Mouse (Mus musculus) intestine, embryonic 15.5 days (tissue): ENCODE results near the gene Dnaaf3. TPM values are rescaled to one million over a fixed set of nuclear protein-coding genes. Genes with fewer than 3 reads are reported as not detected.
A peak's percentile ranks its signal among the peaks of the same experiment; 100 is the strongest.
"Not testable (repeated sequence)": the region's sequence is repeated elsewhere in the genome, so short reads cannot be mapped to it uniquely, and the experiment has no call there.

Experiments used
- ATAC-seq: fragments of 200-750 bp; cut with Nextera tagmentation; 2 replicates; pipeline ENCODE4 v1.8.0; 2017; ENCODE audit warnings: moderate TSS enrichment, moderate library complexity
- H3K27ac ChIP-seq: fragments of 300-500 bp; sonication (generic); 2 replicates; pipeline ENCODE4 v1.5.1; 2015; ENCODE audit warnings: mild to moderate bottlenecking, inconsistent platforms
- H3K27me3 ChIP-seq: fragments of 300-500 bp; sonication (generic); replicated peaks from 2 replicates; pipeline ENCODE4 v1.6.1; 2015; ENCODE audit warnings: inconsistent platforms
- H3K36me3 ChIP-seq: fragments of 300-500 bp; sonication (generic); 2 replicates; pipeline ENCODE4 v1.6.1; 2015; ENCODE audit warnings: inconsistent platforms
- H3K4me1 ChIP-seq: fragments of 300-500 bp; sonication (generic); replicated peaks from 2 replicates; pipeline ENCODE4 v1.6.1; 2015; ENCODE audit warnings: inconsistent platforms
- H3K4me2 ChIP-seq: fragments of 300-500 bp; sonication (generic); replicated peaks from 2 replicates; pipeline ENCODE4 v1.6.1; 2015; ENCODE audit warnings: mild to moderate bottlenecking, inconsistent platforms
- H3K4me3 ChIP-seq: fragments of 300-500 bp; sonication (generic); replicated peaks from 2 replicates; pipeline ENCODE4 v1.5.1; 2015; ENCODE audit warnings: inconsistent platforms
- H3K9ac ChIP-seq: fragments of 300-500 bp; sonication (generic); 2 replicates; pipeline ENCODE4 v1.6.1; 2015; ENCODE audit warnings: inconsistent platforms
- H3K9me3 ChIP-seq: fragments of 300-500 bp; sonication (generic); 2 replicates; pipeline ENCODE4 v1.6.1; 2016; ENCODE audit warnings: inconsistent platforms
- WGBS: fragments of 180-500 bp; shearing (Covaris S2); methylation state at CpG from one replicate; pipeline ENCODE4 v1.1.7; 2015; 5-methylcytosine and 5-hydroxymethylcytosine counted together
- polyA plus RNA-seq: library from polyadenylated mRNA; unstranded; fragments of >200 nt; fragmentation: Nextera tagmentation; extraction: Ambion mirVana; gene quantifications from 2 replicates; pipeline ENCODE4 v1.2.1, GENCODE M21; 2015

Dnaaf3 gene
- polyA plus RNA-seq, 1 experiment from 2014 or later, result 1.1 TPM

DNA sequence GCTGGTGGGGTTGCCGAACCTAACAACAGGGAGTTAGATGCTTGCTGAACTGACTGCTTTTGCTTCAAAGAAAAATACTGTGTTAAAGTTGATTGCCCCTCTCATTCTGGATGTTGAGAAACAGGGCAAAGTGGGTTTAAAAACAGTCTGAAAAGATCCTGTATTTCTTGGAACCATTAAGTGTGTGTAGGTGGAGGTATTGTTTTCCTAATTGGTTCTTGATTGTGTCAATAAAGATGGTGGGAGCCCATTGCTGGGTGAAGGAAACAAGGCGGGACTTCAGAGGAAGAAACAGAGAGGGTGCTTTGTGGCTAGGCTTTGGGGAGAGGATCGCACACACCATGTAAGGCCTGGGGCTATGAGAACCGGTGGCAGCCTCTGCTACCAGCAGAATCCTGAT is 4.9 kb upstream of the Dnaaf3 start:
- no peak for ATAC-seq
- Histone ChIP-seq H3K9ac (no peak overlapping the region), H3K27ac (no peak overlapping the region), H3K9me3 (no peaks in the 10 kb centered on the region), H3K27me3 (no peaks in the 10 kb centered on the region), H3K4me2 (no peak overlapping the region), H3K4me1 (peaks cover 2% of the 10 kb centered on the region), H3K4me3 (no peak overlapping the region), H3K36me3 (no peaks in the 10 kb centered on the region)
- WGBS, result 47% methylated on average over 4 of the region's 4 CpGs

DNA sequence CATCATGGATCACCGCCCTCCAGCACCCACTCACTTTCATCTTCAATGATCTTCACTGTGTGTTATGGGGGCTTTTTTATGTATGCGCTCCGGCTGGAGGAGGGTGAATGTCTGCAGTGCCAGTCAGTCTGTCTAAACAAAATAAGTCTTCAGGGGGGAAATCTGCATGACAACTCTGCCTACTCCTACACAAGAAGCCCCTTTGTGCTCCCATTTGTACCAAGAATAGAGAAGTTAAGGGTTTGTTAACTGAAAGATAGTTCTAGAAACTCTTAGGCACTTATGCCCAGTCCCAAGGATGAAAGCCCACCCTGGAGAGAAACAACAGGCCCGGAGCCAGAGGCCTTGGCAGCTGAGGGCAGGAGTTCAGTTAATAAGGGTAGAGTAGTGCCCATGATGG is 4.1 kb upstream of the Dnaaf3 start:
- H3K4me3 ChIP-seq, result no peak overlapping the region
- H3K4me2 ChIP-seq, result no peak overlapping the region
- H3K9me3 ChIP-seq, result no peaks in the 10 kb centered on the region
- no peak overlapping the region for H3K27ac ChIP-seq
- no peak overlapping the region for H3K9ac ChIP-seq
- no peaks in the 10 kb centered on the region for H3K36me3 ChIP-seq
- ATAC-seq, result no peak
- H3K4me1 ChIP-seq, result peaks cover 5% of the 10 kb centered on the region
- no peaks in the 10 kb centered on the region for H3K27me3 ChIP-seq
- WGBS, result 93% methylated on average over 4 of the region's 4 CpGs

GRCm38 (mm10) chr7:4530166-4530565 is 2.1 kb downstream of the Dnaaf3 start:
- not testable (repeated sequence) for H3K4me3 ChIP-seq, H3K36me3 ChIP-seq, H3K9me3 ChIP-seq, H3K9ac ChIP-seq, H3K4me2 ChIP-seq, H3K27me3 ChIP-seq, ATAC-seq, H3K27ac ChIP-seq
- H3K4me1 ChIP-seq, result peaks cover 19% of the 10 kb centered on the region
- WGBS, result 35% methylated on average over 8 of the region's 8 CpGs

GRCm38 (mm10) chr7:4527302-4527689 is 5.0 kb downstream of the Dnaaf3 start:
- H3K9me3 ChIP-seq, result no peaks in the 10 kb centered on the region
- no peak overlapping the region for H3K27ac ChIP-seq
- H3K9ac ChIP-seq, result no peak overlapping the region
- no peaks in the 10 kb centered on the region for H3K36me3 ChIP-seq
- H3K4me2 ChIP-seq, result peak overlapping the region; percentile 76
- no peaks in the 10 kb centered on the region for H3K27me3 ChIP-seq
- H3K4me1 ChIP-seq, result peaks cover 18% of the 10 kb centered on the region
- 0 out of 2 replicates have a peak overlapping the region, but pooled peaks have one; percentile 5 for H3K4me3 ChIP-seq
- 47% methylated on average over 18 of the region's 18 CpGs for WGBS
- no peak for ATAC-seq

DNA sequence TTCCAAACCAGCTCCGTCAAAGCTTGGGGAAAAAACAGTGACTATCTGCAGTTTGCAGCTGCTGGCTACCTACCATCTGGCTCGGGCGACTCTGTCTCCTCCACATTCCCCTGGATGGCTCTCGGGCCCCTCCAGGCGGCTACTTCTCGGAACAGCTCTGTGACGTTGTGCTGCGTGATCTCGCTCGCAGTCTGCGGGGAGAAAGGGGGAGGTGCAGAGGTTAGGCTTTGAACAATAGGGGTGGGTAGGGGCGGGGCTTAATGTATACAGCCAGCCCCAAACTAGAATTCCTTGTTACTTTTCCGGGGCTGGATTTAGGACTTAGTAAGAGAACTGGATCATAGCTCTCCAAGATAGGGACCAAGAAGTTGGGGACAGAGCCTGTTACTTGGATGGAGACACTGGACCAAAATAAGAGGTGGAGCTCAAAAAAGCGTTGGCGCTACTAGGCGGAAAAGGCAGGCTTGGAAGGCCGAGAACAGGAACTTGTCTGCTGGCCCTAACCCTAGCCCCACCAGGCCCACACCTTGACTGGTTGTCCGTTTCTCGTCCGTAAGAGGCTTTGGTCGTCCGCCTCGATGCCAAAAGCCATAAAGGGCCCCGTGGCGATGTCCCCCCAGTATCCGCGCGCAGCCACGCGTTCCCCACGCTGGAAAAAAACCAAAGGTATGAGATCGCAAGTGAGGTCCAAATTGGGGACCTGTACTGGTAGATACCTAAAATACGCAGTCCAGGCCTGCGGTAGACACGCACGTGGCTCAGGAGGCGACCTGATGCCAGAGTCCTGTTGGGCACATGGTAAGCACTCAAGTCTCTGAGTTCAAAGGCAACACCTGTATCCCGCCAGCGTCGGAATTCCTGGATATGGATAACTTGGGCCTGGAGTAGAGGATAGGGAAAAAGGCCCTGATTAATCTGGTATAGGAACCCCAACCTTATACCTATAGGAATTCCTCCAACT is 5.6 kb downstream of the Dnaaf3 start:
- peaks cover 2% of the 10 kb centered on the region for H3K27me3 ChIP-seq
- no peaks in the 10 kb centered on the region for H3K36me3 ChIP-seq
- 0 out of 2 replicates have a peak overlapping the region, but pooled peaks have one; percentile 44 for H3K27ac ChIP-seq
- ATAC-seq, result peak; percentile 93
- H3K4me2 ChIP-seq, result peak overlapping the region; percentile 76
- peak overlapping the region; percentile 32 for H3K4me3 ChIP-seq
- no peaks in the 10 kb centered on the region for H3K9me3 ChIP-seq
- WGBS, result 26% methylated on average over 40 of the region's 40 CpGs
- peak overlapping the region; percentile 53 for H3K9ac ChIP-seq
- H3K4me1 ChIP-seq, result peaks cover 14% of the 10 kb centered on the region

DNA sequence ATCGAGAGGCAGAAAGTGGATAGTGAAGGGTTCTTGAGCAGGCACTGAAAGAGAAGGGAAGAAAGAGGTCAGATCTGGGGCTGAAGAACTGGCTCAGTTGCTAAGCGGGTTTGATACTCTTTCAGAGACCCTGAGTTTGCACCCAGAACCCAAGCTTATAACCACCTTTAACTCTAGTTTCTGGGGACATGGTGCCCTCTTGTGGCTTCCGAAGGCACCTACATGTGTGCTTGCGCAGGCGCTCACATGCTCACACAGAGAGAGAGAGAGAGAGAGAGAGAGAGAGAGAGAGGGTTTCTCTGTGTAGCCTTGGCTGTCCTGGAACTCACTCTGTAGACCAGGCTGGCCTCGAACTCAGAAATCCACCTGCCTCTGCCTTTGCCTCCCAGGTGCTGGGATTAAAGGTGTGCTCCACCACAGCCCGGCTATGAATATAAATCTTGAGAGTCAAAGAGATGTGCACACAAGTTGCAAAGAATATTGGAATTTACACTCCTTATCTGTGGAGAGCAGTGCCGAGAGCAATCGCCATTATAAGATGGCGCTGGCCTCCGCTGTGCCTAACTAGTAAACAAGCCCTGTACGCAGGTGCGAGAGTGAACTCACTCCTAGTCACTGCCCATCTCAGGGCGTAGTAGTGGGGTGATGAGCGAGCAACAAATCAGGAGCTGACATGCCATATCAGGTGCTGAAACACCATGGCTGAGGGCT is 7.9 kb downstream of the Dnaaf3 start, which contains the start of gene Tnni3:
Tnni3 (minus strand) TSS at position 18 of the 711 bp plus-strand sequence.
- not testable (repeated sequence) for H3K27ac ChIP-seq, H3K4me3 ChIP-seq, H3K36me3 ChIP-seq, H3K9me3 ChIP-seq, H3K9ac ChIP-seq, H3K27me3 ChIP-seq, H3K4me2 ChIP-seq
- peak; percentile 29; the same call in 1 of the 2 replicates for ATAC-seq
- peaks cover 14% of the 10 kb centered on the region for H3K4me1 ChIP-seq
- 67% methylated on average over 15 of the region's 15 CpGs for WGBS

GRCm38 (mm10) chr7:4523205-4524130 is 8.8 kb downstream of the Dnaaf3 start:
- ATAC-seq, result no peak
- 91% methylated on average over 33 of the region's 33 CpGs for WGBS
- no peak overlapping the region for H3K9ac ChIP-seq

DNA sequence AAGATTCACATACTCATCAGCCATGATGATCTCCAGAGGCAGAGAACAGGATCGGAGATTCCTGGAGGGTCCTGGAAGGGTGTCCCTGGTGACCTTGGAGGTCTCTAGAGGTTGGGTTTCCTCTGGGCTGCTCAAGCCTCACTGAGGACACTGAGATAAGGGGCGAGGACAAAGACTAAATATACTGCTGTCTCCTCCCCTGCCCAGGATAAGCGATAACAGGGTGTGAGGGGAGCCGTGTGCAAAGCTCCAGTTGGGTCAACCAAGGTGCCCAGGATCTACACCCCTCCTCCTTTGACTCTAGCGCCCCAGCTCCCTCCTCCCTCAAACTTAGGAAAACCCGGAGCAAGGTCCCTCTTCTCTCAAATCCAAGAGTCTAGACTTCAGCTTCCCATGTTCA is 10.0 kb downstream of the Dnaaf3 start:
- H3K9ac ChIP-seq, result no peak overlapping the region
- no peaks in the 10 kb centered on the region for H3K9me3 ChIP-seq
- ATAC-seq, result no peak
- no peaks in the 10 kb centered on the region for H3K36me3 ChIP-seq
- H3K4me2 ChIP-seq, result no peak overlapping the region
- peaks cover 12% of the 10 kb centered on the region for H3K4me1 ChIP-seq
- H3K27me3 ChIP-seq, result peaks cover 4% of the 10 kb centered on the region
- no peak overlapping the region for H3K4me3 ChIP-seq
- no peak overlapping the region for H3K27ac ChIP-seq
- WGBS, result 73% methylated on average over 6 of the region's 6 CpGs

More at GRCm38 (mm10) chr7:4523205-4524130, 8.8 kb downstream of the Dnaaf3 start:
- Histone ChIP-seq H3K36me3 (no peaks in the 10 kb centered on the region), H3K4me3 (no peak overlapping the region), H3K27me3 (peaks cover 4% of the 10 kb centered on the region), H3K4me2 (no peak overlapping the region), H3K27ac (no peak overlapping the region), H3K9me3 (no peaks in the 10 kb centered on the region), H3K4me1 (peaks cover 14% of the 10 kb centered on the region)

DNA sequence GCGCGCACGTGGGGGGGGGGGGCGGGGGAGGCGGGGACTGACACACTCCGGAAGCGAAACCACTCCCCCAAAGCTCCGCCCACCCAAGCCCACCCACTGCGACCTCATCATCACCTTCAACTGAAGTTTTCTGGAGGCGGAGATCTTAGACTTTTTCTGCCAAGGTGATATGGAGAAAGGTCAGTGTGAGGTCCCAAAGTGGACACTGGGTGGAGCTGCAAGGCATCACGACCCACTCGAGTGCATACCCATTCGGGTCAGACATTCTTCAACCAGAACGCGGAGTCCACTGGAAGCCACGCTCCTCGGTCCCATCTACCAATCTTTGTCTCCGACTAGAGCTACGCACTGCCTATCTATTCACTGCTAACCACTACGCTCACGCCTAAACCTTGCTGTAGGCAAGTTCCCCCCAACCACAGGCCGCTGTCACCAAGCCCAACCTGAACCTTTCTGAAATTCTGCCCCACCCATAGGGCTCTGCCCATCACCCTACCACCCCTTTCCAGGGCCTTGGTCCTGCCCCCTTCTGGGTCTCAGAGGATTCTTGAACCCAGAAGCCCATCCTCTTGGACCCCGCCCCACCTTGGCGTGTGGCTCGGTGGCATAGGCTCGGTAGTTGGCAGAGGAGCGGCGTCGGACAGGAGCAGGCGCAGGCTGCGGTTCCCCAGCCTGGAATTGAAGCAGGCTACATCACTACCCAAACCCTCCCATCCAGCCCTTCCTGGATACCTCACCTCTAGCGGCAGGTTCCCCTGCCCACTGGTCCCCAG is 10.8 kb downstream of the Dnaaf3 start:
- H3K4me2 ChIP-seq, result peak overlapping the region; percentile 40
- peaks cover 4% of the 10 kb centered on the region; the same call in 1 of the 2 replicates for H3K4me1 ChIP-seq
- no peaks in the 10 kb centered on the region for H3K9me3 ChIP-seq
- WGBS, result 30% methylated on average over 31 of the region's 32 CpGs
- peaks cover 4% of the 10 kb centered on the region for H3K27me3 ChIP-seq
- no peak overlapping the region for H3K9ac ChIP-seq
- no peak overlapping the region for H3K27ac ChIP-seq
- ATAC-seq, result no peak
- no peaks in the 10 kb centered on the region for H3K36me3 ChIP-seq
- H3K4me3 ChIP-seq, result peak overlapping the region; percentile 2; the same call in 1 of the 2 replicates

DNA sequence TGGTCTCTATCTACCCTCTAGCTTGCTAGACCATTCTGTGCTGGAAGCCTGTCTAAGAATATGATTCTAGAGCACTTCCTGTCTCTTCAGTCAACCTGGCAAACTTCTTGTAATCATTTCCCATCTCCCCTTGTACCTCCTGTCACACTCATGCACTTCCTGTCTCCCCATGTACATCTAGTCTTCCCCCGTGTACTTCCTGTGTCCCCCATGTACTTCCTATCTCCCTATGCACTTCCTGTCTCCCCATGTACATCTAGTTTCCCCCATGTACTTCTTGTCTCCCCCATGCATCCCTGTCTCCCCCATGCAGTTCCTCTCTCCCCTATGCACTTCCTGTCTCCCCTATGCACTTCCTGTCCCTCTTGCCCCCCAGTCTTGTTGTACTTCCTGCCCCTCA is 13.8 kb downstream of the Dnaaf3 start:
- no peak overlapping the region for H3K27ac ChIP-seq
- no peak overlapping the region for H3K4me3 ChIP-seq
- H3K9me3 ChIP-seq, result no peaks in the 10 kb centered on the region
- H3K36me3 ChIP-seq, result no peaks in the 10 kb centered on the region
- H3K4me1 ChIP-seq, result peaks cover 12% of the 10 kb centered on the region; the same call in 1 of the 2 replicates
- 58% methylated on average over 1 of the region's 1 CpGs for WGBS
- H3K27me3 ChIP-seq, result peaks cover 4% of the 10 kb centered on the region
- ATAC-seq, result no peak
- H3K9ac ChIP-seq, result no peak overlapping the region
- H3K4me2 ChIP-seq, result no peak overlapping the region
